Mouse (Mus musculus): Measurements from ENCODE around the gene Ceacam16.

Ceacam16 gene

GRCm38 (mm10) chr7:19816224-19816771 is 44.8 kb downstream of the Ceacam16 start:
- peak; percentile 47 for DNase-seq (ENCODE audit: low read depth, low spot score)

GRCm38 (mm10) chr7:19815296-19816223 is 45.5 kb downstream of the Ceacam16 start:
- DNase-seq (ENCODE audit: low read depth, low spot score), result no peak

- DNase-seq (ENCODE audit: low read depth, low spot score), result no peak
These were observed 47.4 kb downstream of the Ceacam16 start for GRCm38 (mm10) chr7:19813579-19814122.

- DNase-seq (ENCODE audit: low read depth, low spot score), result no peak
These were observed 47.9 kb downstream of the Ceacam16 start for GRCm38 (mm10) chr7:19813161-19813560.

GRCm38 (mm10) chr7:19811114-19811513 is 50.0 kb downstream of the Ceacam16 start:
- DNase-seq (ENCODE audit: low read depth, low spot score), result no peak

GRCm38 (mm10) chr7:19809369-19809768 is 51.7 kb downstream of the Ceacam16 start:
- DNase-seq (ENCODE audit: low read depth, low spot score), result no peak

GRCm38 (mm10) chr7:19806356-19806969 is 54.6 kb downstream of the Ceacam16 start:
- DNase-seq (ENCODE audit: low read depth, low spot score), result no peak

- DNase-seq (ENCODE audit: low read depth, low spot score), result peak; percentile 51
These were observed 58.1 kb downstream of the Ceacam16 start for GRCm38 (mm10) chr7:19802995-19803394.
